Mouse (Mus musculus) left cerebral cortex, adult 2 months (tissue): ENCODE results near the gene Myl3. TPM values are rescaled to one million over a fixed set of nuclear protein-coding genes. Genes with fewer than 3 reads are reported as not detected.

ENCODE experiments used
- DNase-seq, 2 experiments: peaks; one replicate each; pipeline ENCODE4 v3.0.0; 2021 to 2022; ENCODE audit warnings: low spot score in 2 of 2, mixed read lengths in 1 of 2; ENCODE audit errors: extremely low spot score in 1 of 2
- H3K27ac ChIP-seq: fragments of 200-600 bp; 2 replicates; pipeline ENCODE4 v1.8.1; 2022
- H3K4me3 ChIP-seq: fragments of 200-600 bp; 2 replicates; pipeline ENCODE4 v1.8.1; 2022
- CTCF ChIP-seq: fragments of 200-600 bp; IDR thresholded peaks from 2 replicates; pipeline ENCODE4 v1.8.1; 2022; ENCODE audit warnings: antibody characterized with exemption, mild to moderate bottlenecking, moderate library complexity
- intact Hi-C: fragments of 180-260 bp; cut with DNase I; formaldehyde crosslinking; loops from one replicate; pipeline ENCODE4 v1.15.1; 2025
- total RNA-seq, 2 experiments: library from RNA; stranded (reverse); gene quantifications; 2 replicates each; pipeline ENCODE4 v1.2.3; 2021

The Myl3 gene
- total RNA-seq, 2 experiments from 2014 or later, result not detected

DNA sequence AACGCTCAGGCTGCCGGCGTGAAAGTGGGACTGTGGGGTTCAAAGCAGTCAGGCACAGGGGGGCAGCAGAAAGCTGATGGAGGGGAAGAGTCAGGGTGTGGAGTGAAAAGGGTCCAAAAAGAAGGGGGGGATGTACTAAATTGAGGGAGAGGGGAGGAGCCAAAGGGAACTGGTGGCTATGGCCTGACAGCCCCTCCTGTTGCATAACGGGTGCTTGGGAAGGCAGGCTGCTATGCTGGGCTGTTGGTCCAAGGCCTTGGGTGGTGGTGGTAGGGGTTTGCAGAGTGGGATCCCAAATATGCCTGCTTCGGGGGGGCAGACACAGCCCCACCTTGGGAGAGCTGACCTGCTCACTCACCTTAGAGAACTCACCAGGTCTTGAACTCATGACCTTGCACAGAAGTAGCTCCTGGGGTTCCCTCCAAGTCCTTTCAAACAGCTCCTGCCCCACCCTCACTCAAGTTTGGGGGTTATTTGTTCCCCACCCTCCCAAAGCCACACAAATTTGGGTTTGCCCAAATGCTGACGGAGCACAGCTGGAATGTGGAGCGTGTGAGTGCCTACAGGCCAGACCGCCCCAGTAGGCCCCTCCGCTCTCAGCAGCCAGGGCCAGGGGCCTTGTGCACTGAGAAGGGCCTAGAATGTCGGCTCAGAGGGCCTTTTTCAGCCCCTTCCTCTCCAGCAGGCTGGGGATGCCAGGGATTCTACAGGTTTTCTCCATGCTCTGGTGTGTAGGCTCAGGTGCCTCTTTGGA lies 33.8 kb downstream of the Myl3 start:
- no peak for TF ChIP-seq CTCF
- Histone ChIP-seq H3K4me3 (no peak overlapping the region), H3K27ac (no peak overlapping the region)
- intact Hi-C loops, result no loop called here
- no peak for DNase-seq

- H3K4me3 ChIP-seq, result no peak overlapping the region
- H3K27ac ChIP-seq, result no peak overlapping the region
- no peak for DNase-seq
- intact Hi-C loops, result no loop called here
- no peak for TF ChIP-seq CTCF
These were observed 36.4 kb downstream of the Myl3 start for GRCm38 (mm10) chr9:110778100-110778499.

- Histone ChIP-seq H3K4me3 (no peak overlapping the region), H3K27ac (no peak overlapping the region)
- intact Hi-C loops, result no loop called here
- TF ChIP-seq CTCF, result no peak
- DNase-seq, result no peak
These were observed 36.9 kb downstream of the Myl3 start for GRCm38 (mm10) chr9:110778559-110778958.

DNA sequence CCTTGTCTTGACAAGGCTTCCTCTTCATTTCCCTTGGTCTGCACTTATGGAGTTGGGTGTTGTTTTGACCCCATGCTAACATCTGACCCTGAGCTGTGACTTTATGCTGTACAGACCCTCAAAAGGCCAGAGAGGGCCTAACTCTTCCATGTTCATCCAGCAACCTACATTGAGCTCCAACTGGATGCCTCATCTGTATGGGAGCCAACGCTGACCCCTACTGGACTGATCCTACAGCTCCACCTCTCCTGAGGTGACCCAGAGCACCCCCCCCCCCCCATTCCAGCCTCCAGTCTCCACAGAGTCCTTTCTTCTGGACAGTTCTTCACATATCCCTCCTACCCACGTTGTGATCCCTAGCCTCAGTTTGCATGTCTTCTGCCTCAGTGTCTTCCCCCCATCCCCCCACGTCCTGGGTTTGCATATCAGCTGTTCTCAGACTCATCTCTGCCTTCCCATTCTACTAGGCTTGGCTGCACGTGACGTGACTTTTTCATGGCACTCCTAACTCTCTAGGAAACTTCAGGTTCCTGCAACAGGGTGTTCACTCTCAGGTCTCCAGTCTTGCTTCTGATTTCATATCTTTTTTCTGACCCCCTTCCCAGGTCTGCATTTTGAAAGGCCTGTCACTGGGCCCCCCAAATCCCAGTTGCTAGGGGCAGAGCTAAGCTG lies 37.7 kb downstream of the Myl3 start:
- TF ChIP-seq CTCF, result peak; percentile 20
- intact Hi-C loops, result no loop called here
- no peak for DNase-seq
- no peak overlapping the region for H3K27ac ChIP-seq
- no peak overlapping the region for H3K4me3 ChIP-seq

GRCm38 (mm10) chr9:110781256-110781721 lies 39.6 kb downstream of the Myl3 start:
- peak; percentile 93 to 97 for DNase-seq
- TF ChIP-seq CTCF, result peak; percentile 94
- H3K4me3 ChIP-seq, result peak overlapping the region; percentile 56
- peak overlapping the region; percentile 76 for H3K27ac ChIP-seq
- intact Hi-C loops, result loop anchor here (1.0 to 5.0 kb wide), 5 partner anchors 50 to 370 kb away; no protein-coding TSS in a partner anchor

DNA sequence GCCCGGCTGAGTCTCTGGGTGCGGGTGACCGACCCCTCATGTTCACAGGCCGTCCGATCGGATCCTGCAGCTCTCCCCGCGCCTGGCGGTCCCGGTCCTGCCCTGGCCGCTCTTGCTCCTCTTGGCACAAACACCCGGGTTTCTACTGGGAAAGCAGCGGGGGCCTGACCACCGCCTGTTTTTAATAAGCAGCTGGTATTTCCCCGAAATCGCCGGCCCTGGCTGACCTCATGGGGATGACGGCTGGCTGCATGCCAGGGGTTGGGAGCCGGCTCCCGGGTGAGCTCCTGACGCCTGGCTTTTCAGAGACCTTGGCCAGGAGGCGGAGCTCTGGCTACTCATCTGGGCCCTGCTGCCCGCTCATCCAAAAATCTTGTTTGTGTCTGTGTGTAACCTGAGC lies 40.1 kb downstream of the Myl3 start:
- peak; percentile 63 to 74 for DNase-seq
- no peak for TF ChIP-seq CTCF
- Histone ChIP-seq H3K27ac (peak overlapping the region; percentile 76), H3K4me3 (peak overlapping the region; percentile 56)
- intact Hi-C loops, result loop anchor here (1.0 to 5.0 kb wide), 5 partner anchors 51 to 370 kb away; no protein-coding TSS in a partner anchor

GRCm38 (mm10) chr9:110783611-110784010 lies 42.0 kb downstream of the Myl3 start:
- DNase-seq, result no peak
- TF ChIP-seq CTCF, result no peak
- H3K27ac ChIP-seq, result no peak overlapping the region
- no peak overlapping the region for H3K4me3 ChIP-seq
- intact Hi-C loops, result loop anchor here (5.0 kb wide), 1 partner anchor 151 kb away; no protein-coding TSS in a partner anchor

GRCm38 (mm10) chr9:110788169-110788568 lies 46.5 kb downstream of the Myl3 start:
- intact Hi-C loops, result no loop called here
- no peak for DNase-seq
- Histone ChIP-seq H3K4me3 (no peak overlapping the region), H3K27ac (no peak overlapping the region)
- TF ChIP-seq CTCF, result peak; percentile 1; the same call in 1 of the 2 replicates

GRCm38 (mm10) chr9:110790462-110790861 lies 48.8 kb downstream of the Myl3 start:
- no peak for DNase-seq
- intact Hi-C loops, result no loop called here
- Histone ChIP-seq H3K27ac (no peak overlapping the region), H3K4me3 (no peak overlapping the region)
- TF ChIP-seq CTCF, result no peak

GRCm38 (mm10) chr9:110797013-110797412 lies 55.4 kb downstream of the Myl3 start:
- TF ChIP-seq CTCF, result no peak
- intact Hi-C loops, result no loop called here
- Histone ChIP-seq H3K4me3 (no peak overlapping the region), H3K27ac (no peak overlapping the region)
- no peak for DNase-seq

- H3K27ac ChIP-seq, result no peak within 1 kb of the TSS
- DNase-seq, result no peak
- no peak within 1 kb of the TSS for H3K4me3 ChIP-seq
- TF ChIP-seq CTCF, result no peak
- intact Hi-C loops, result no loop called here
These were observed 56.2 kb downstream of the Myl3 start, which contains the start of gene Prss42 for GRCm38 (mm10) chr9:110797866-110798265. TSS of gene Prss42 (plus strand) at chr9:110798166.

DNA sequence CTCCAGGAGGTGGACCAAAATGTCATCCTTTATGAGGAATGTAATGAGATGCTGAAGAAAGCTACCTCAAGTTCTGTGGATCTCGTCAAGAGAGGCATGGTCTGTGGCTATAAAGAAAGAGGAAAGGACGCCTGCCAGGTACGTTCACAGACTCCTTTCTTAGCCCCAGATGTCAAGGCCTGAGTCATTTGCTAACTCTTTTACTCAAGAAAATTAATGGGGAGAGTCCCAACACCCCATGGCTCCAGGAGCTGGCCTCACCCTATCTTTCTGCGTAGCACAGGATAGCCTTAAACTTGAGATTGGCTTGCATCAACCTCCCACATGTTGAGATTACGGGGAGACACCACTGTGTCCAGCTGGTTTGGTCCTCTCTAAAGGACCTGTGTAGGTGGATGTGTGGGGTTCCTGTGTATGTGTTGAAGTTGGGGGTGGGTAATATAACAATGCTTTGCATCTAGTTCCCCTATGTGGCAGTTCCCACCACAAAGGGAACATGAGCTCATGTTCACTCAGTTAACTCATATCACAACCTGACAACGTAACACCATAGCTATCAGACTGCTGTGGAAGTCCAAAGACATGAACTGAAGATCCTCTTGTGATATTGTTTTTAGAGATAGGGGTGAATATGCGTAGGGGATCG lies 59.3 kb downstream of the Myl3 start:
- DNase-seq, result no peak
- no peak overlapping the region for H3K4me3 ChIP-seq
- no peak for TF ChIP-seq CTCF
- intact Hi-C loops, result no loop called here
- H3K27ac ChIP-seq, result no peak overlapping the region
